Mouse (Mus musculus) ES-E14 (cell line): ENCODE results near the gene Cib1. TPM values are rescaled to one million over a fixed set of nuclear protein-coding genes. Genes with fewer than 3 reads are reported as not detected.
A peak's percentile ranks its signal among the peaks of the same experiment; 100 is the strongest.

ENCODE experiments used
- DNase-seq: peaks from one replicate; pipeline ENCODE4 v3.0.0-alpha.2; 2013; ENCODE audit warnings: low read depth, low spot score
- H3K27ac ChIP-seq: 2 replicates; pipeline ENCODE4 v1.5.1; 2012; ENCODE audit warnings: low read depth, mild to moderate bottlenecking, low read length, moderate library complexity, mixed read lengths; ENCODE audit not compliant: poor library complexity, insufficient read depth, severe bottlenecking
- H3K36me3 ChIP-seq: 2 replicates; pipeline ENCODE4 v1.6.1; 2012; ENCODE audit warnings: mild to moderate bottlenecking, low read length, moderate library complexity, mixed read lengths; ENCODE audit not compliant: control insufficient read depth, poor library complexity, insufficient read depth, severe bottlenecking
- H3K4me1 ChIP-seq, 2 experiments: fragments of 150-350 bp in 1 of 2; sonication (generic) in 1 of 2; 2 replicates each; pipeline ENCODE4 v1.6.1; 2012; ENCODE audit warnings: low read length in 2 of 2, mild to moderate bottlenecking in 1 of 2, mixed read lengths in 1 of 2; ENCODE audit not compliant: control insufficient read depth in 2 of 2, insufficient read depth in 2 of 2, poor library complexity in 1 of 2
- H3K4me3 ChIP-seq, 2 experiments: fragments of 150-350 bp in 1 of 2; sonication (generic) in 1 of 2; 2 replicates each; pipeline ENCODE4 v1.5.1; 2012; ENCODE audit warnings: low read length in 2 of 2, low read depth in 1 of 2, mild to moderate bottlenecking in 1 of 2, mixed read lengths in 1 of 2; ENCODE audit not compliant: insufficient read depth in 1 of 2, poor library complexity in 1 of 2, severe bottlenecking in 1 of 2
- H3K9ac ChIP-seq: 2 replicates; pipeline ENCODE4 v1.6.1; 2012; ENCODE audit warnings: low read depth, mild to moderate bottlenecking, low read length, mixed read lengths; ENCODE audit not compliant: poor library complexity, insufficient read depth, severe bottlenecking
- H3K9me3 ChIP-seq: fragments of 150-350 bp; sonication (generic); 2 replicates; pipeline ENCODE4 v1.6.1; 2012; ENCODE audit warnings: low read depth, mild to moderate bottlenecking, low read length; ENCODE audit not compliant: control insufficient read depth, insufficient read depth
- CHD2 ChIP-seq: IDR thresholded peaks from 2 replicates; pipeline ENCODE4 v1.6.1; 2014; ENCODE audit warnings: mild to moderate bottlenecking, low read depth, low read length, inconsistent platforms
- HCFC1 ChIP-seq: IDR thresholded peaks from 2 replicates; pipeline ENCODE4 v1.6.1; 2012; ENCODE audit warnings: low read length, inconsistent platforms, borderline replicate concordance; ENCODE audit not compliant: insufficient read depth
- MAFK ChIP-seq: IDR thresholded peaks from 2 replicates; pipeline ENCODE4 v1.6.1; 2014; ENCODE audit warnings: mild to moderate bottlenecking, low read depth, low read length, inconsistent platforms; ENCODE audit not compliant: insufficient read depth
- ZC3H11A ChIP-seq: IDR thresholded peaks from 2 replicates; pipeline ENCODE4 v1.6.1; 2012; ENCODE audit warnings: low read depth, mild to moderate bottlenecking, inconsistent platforms, low read length, borderline replicate concordance
- ZNF384 ChIP-seq: IDR thresholded peaks from 2 replicates; pipeline ENCODE4 v1.6.1; 2012; ENCODE audit warnings: low read depth, low read length, inconsistent platforms
- in situ Hi-C, 2 experiments: fragments of 600-800 bp; cut with MboI; formaldehyde crosslinking; loops; one replicate each; pipeline ENCODE4 v1.15.1; 2025; ENCODE audit warnings: low sequenced_read_pairs in 2 of 2, inconsistent platforms in 1 of 2; ENCODE audit not compliant: unreplicated experiment in 2 of 2
- total RNA-seq: library from RNA; depleted of rRNA; stranded (reverse); fragments of 300-350 nt; gene quantifications from 2 replicates; pipeline ENCODE4 v1.2.3, GENCODE M21; 2012; rRNA removed

The Cib1 gene
- total RNA-seq, result 52.6 and 59.7 TPM in 2 replicates

DNA sequence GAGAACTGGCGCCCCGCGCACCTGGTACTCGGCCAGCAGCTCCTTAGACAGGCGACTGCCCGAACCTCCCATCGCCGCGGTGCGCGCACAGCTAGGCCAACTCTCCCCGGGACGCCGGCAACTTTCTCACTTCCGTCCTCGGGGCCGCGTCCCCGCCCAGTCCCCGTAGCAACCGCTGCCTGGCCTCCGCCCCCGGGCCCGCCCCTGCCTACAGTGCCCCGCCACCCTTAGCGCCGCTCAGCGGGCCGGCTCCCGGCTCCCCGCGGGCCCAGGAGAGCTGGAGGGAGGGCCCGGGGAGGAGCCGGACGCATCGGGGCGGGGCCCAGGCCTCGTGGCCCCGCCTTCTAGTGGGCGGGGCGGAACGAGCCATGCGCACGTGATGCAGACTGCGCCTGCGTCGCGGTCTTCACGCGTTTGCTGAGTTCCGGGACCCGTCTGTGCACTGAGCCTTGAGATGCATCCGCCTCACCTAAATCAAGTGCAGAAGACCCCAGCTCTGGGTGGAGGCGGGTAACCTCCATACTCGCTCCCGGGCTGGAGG lies at the start of gene Cib1, which contains the start of gene Gdpgp1:
Gene Cib1, minus strand, starts transcription at position 325 of the 541 bp plus-strand sequence.
Gene Gdpgp1, plus strand, starts transcription at position 377 of the 541 bp plus-strand sequence.
- Histone ChIP-seq H3K9me3 (no peaks in the 10 kb centered on the region), H3K4me1 (peaks cover 0 to 7% of the 10 kb centered on the region in 2 experiments), H3K36me3 (peaks cover 10% of the 10 kb centered on the region), H3K27ac (peak within 1 kb of the TSS; percentile 45), H3K4me3 (peak within 1 kb of the TSS; percentile 80 to 87), H3K9ac (peak within 1 kb of the TSS; percentile 77)
- TF ChIP-seq HCFC1 (peak; percentile 57; the same call in 1 of the 2 replicates), CHD2 (no peak)
- DNase-seq, result peak; percentile 95
- in situ Hi-C loops, result no loop called here

- Histone ChIP-seq H3K27ac (no peak overlapping the region), H3K36me3 (peaks cover 26% of the 10 kb centered on the region), H3K9me3 (no peaks in the 10 kb centered on the region), H3K4me1 (no peaks in the 10 kb centered on the region), H3K4me3 (no peak overlapping the region), H3K9ac (no peak overlapping the region)
- in situ Hi-C loops, result no loop called here
- DNase-seq, result no peak
- TF ChIP-seq ZC3H11A (no peak), CHD2 (no peak), ZNF384 (no peak), HCFC1 (no peak), MAFK (no peak)
Observed at GRCm38 (mm10) chr7:80281646-80282045, 49.0 kb upstream of the Cib1 start.

- Histone ChIP-seq H3K9ac (no peak overlapping the region), H3K4me1 (no peaks in the 10 kb centered on the region), H3K27ac (no peak overlapping the region), H3K4me3 (no peak overlapping the region), H3K36me3 (peaks cover 25% of the 10 kb centered on the region), H3K9me3 (no peaks in the 10 kb centered on the region)
- in situ Hi-C loops, result no loop called here
- no peak for DNase-seq
- TF ChIP-seq ZNF384, result no peak
Observed at GRCm38 (mm10) chr7:80280998-80281397, 48.4 kb upstream of the Cib1 start.

- in situ Hi-C loops, result no loop called here
- TF ChIP-seq ZC3H11A (no peak), HCFC1 (no peak), CHD2 (no peak), MAFK (no peak)
Observed at GRCm38 (mm10) chr7:80280032-80280431, 47.4 kb upstream of the Cib1 start.

DNA sequence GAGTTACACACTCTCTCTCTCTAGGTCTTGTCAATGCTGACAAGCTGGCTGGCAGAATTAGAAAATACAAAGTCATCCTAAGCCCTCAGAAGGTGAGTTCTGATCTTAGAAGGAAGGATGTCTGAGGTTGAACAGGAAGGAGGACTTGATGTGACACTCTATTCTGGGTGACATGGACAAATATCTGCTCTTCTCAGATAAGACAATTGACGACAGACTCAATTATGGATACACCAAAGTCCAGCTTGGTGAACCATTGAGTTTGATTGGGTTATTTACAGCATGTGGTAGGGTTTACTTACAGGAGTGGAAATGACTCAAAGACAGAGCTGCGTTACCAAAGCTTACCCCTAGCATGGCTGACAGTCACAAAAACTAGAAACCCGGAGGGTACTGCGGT lies 43.8 kb upstream of the Cib1 start:
- Histone ChIP-seq H3K9ac (no peak overlapping the region), H3K9me3 (no peaks in the 10 kb centered on the region), H3K36me3 (peaks cover 14% of the 10 kb centered on the region), H3K4me1 (no peaks in the 10 kb centered on the region), H3K27ac (no peak overlapping the region), H3K4me3 (no peak overlapping the region)
- in situ Hi-C loops, result no loop called here
- no peak for TF ChIP-seq ZC3H11A
- no peak for TF ChIP-seq MAFK
- TF ChIP-seq ZNF384, result no peak
- TF ChIP-seq CHD2, result no peak
- no peak for TF ChIP-seq HCFC1
- DNase-seq, result no peak

More at GRCm38 (mm10) chr7:80280032-80280431, 47.4 kb upstream of the Cib1 start:
- H3K9me3 ChIP-seq, result no peaks in the 10 kb centered on the region
- no peak overlapping the region for H3K27ac ChIP-seq
- no peaks in the 10 kb centered on the region for H3K4me1 ChIP-seq
- H3K4me3 ChIP-seq, result no peak overlapping the region
- no peak overlapping the region for H3K9ac ChIP-seq
- DNase-seq, result no peak
- peaks cover 20% of the 10 kb centered on the region for H3K36me3 ChIP-seq
